Mouse (Mus musculus): ENCODE data around the gene Plgrkt. TPM values are rescaled to one million over a fixed set of nuclear protein-coding genes. Genes with fewer than 3 reads are reported as not detected.
A peak's percentile ranks its signal among the peaks of the same experiment; 100 is the strongest.

The Plgrkt gene
- polyA plus RNA-seq, 1 experiment from 2014 or later, result 90.5 TPM

GRCm38 (mm10) chr19:29345636-29346035, 21.6 kb downstream of the Plgrkt start:
- WGBS, result 81% methylated on average over 6 of the region's 6 CpGs
- Histone ChIP-seq H3K4me1 (ENCODE audit: control insufficient read depth, insufficient read depth, low read length) (no peaks in the 10 kb centered on the region), H3K27ac (ENCODE audit: low read depth, low read length) (no peak overlapping the region), H3K27me3 (ENCODE audit: control insufficient read depth, insufficient read depth, low read length) (no peaks in the 10 kb centered on the region), H3K4me3 (ENCODE audit: low read depth, low read length) (no peak overlapping the region), H3K4me2 (ENCODE audit: low read depth, low read length) (no peak overlapping the region), H3K9me3 (ENCODE audit: control insufficient read depth, low read length) (no peaks in the 10 kb centered on the region), H3K36me3 (ENCODE audit: control insufficient read depth, insufficient read depth, low read length) (no peaks in the 10 kb centered on the region), H3K9ac (replicated peaks; ENCODE audit: low read depth, low read length) (no peak overlapping the region)
- no peak for ATAC-seq (ENCODE audit: low read depth)

- Histone ChIP-seq H3K4me1 (ENCODE audit: control insufficient read depth, insufficient read depth, low read length) (no peaks in the 10 kb centered on the region), H3K4me3 (ENCODE audit: low read depth, low read length) (no peak overlapping the region), H3K27ac (ENCODE audit: low read depth, low read length) (no peak overlapping the region), H3K36me3 (ENCODE audit: control insufficient read depth, insufficient read depth, low read length) (no peaks in the 10 kb centered on the region), H3K9ac (replicated peaks; ENCODE audit: low read depth, low read length) (no peak overlapping the region), H3K4me2 (ENCODE audit: low read depth, low read length) (no peak overlapping the region), H3K9me3 (ENCODE audit: control insufficient read depth, low read length) (no peaks in the 10 kb centered on the region), H3K27me3 (ENCODE audit: control insufficient read depth, insufficient read depth, low read length) (no peaks in the 10 kb centered on the region)
- no peak for ATAC-seq (ENCODE audit: low read depth)
Observed at GRCm38 (mm10) chr19:29344868-29345267, 22.3 kb downstream of the Plgrkt start.

DNA sequence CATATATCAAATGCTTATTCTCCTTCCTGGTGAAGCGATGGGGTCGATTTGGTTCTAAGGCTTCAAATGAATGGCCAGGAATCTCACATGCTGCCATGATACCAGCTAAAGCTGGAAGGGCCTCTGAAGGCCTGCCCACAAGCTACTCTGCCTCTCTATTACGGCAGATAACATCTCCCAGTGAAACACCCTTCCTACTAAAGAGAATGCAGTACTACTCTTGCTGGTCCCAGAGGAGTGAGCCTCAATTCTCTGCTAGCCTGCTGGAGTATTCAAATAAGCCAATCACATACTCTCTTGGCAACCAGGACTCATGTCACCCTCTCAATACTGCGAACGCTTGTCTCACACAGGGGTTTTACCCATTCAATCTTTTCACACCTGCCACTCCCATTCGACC, 24.9 kb downstream of the Plgrkt start:
- no peak for ATAC-seq (ENCODE audit: low read depth)
- WGBS, result 90% methylated on average over 6 of the region's 6 CpGs
- Histone ChIP-seq H3K27ac (ENCODE audit: low read depth, low read length) (no peak overlapping the region), H3K9me3 (ENCODE audit: control insufficient read depth, low read length) (no peaks in the 10 kb centered on the region), H3K27me3 (ENCODE audit: control insufficient read depth, insufficient read depth, low read length) (no peaks in the 10 kb centered on the region), H3K9ac (replicated peaks; ENCODE audit: low read depth, low read length) (no peak overlapping the region), H3K4me2 (ENCODE audit: low read depth, low read length) (no peak overlapping the region), H3K4me1 (ENCODE audit: control insufficient read depth, insufficient read depth, low read length) (no peaks in the 10 kb centered on the region), H3K36me3 (ENCODE audit: control insufficient read depth, insufficient read depth, low read length) (no peaks in the 10 kb centered on the region), H3K4me3 (ENCODE audit: low read depth, low read length) (no peak overlapping the region)

DNA sequence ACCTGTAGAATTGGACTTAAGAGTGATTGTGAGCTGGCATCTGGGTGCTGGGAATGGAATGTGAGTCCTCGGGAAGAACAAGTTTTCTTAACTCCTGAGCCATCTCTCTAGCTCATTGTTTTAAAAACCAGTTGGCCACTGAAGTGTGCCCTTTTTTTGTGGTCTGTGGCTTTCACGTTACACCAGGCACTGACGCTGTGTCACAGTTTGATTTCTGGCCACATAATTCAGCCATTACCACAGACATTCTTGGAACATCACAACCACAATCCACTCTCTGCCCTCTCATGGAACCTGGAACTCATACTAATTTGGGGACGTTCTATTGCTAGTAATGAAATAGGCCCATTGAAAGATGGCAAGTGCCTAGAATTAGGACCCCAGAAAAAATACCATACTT, 26.2 kb downstream of the Plgrkt start:
- H3K27me3 ChIP-seq (ENCODE audit: control insufficient read depth, insufficient read depth, low read length), result no peaks in the 10 kb centered on the region
- H3K9ac ChIP-seq (replicated peaks; ENCODE audit: low read depth, low read length), result no peak overlapping the region
- H3K4me2 ChIP-seq (ENCODE audit: low read depth, low read length), result no peak overlapping the region
- no peaks in the 10 kb centered on the region for H3K4me1 ChIP-seq (ENCODE audit: control insufficient read depth, insufficient read depth, low read length)
- no peak overlapping the region for H3K4me3 ChIP-seq (ENCODE audit: low read depth, low read length)
- no peak overlapping the region for H3K27ac ChIP-seq (ENCODE audit: low read depth, low read length)
- 76% methylated on average over 4 of the region's 4 CpGs for WGBS
- H3K9me3 ChIP-seq (ENCODE audit: control insufficient read depth, low read length), result no peaks in the 10 kb centered on the region
- ATAC-seq (ENCODE audit: low read depth), result no peak
- no peaks in the 10 kb centered on the region for H3K36me3 ChIP-seq (ENCODE audit: control insufficient read depth, insufficient read depth, low read length)

- Histone ChIP-seq H3K36me3 (ENCODE audit: control insufficient read depth, insufficient read depth, low read length) (no peaks in the 10 kb centered on the region), H3K4me1 (ENCODE audit: control insufficient read depth, insufficient read depth, low read length) (0 out of 2 replicates have a peak, but pooled peaks cover 6% of the 10 kb centered on the region), H3K4me3 (ENCODE audit: low read depth, low read length) (no peak overlapping the region), H3K27ac (ENCODE audit: low read depth, low read length) (no peak overlapping the region), H3K9ac (replicated peaks; ENCODE audit: low read depth, low read length) (no peak overlapping the region), H3K27me3 (ENCODE audit: control insufficient read depth, insufficient read depth, low read length) (no peaks in the 10 kb centered on the region), H3K4me2 (ENCODE audit: low read depth, low read length) (no peak overlapping the region), H3K9me3 (ENCODE audit: control insufficient read depth, low read length) (no peaks in the 10 kb centered on the region)
- 88% methylated on average over 2 of the region's 2 CpGs for WGBS
- ATAC-seq (ENCODE audit: low read depth), result no peak
Observed at GRCm38 (mm10) chr19:29336624-29337023, 30.6 kb downstream of the Plgrkt start.

GRCm38 (mm10) chr19:29334068-29334745, 33.0 kb downstream of the Plgrkt start, which contains the start of gene Rln1:
Gene Rln1, minus strand, starts transcription at chr19:29334670.
- peak within 1 kb of the TSS; percentile 64 for H3K4me2 ChIP-seq (ENCODE audit: low read depth, low read length)
- ATAC-seq (ENCODE audit: low read depth), result peak; percentile 85
- H3K27me3 ChIP-seq (ENCODE audit: control insufficient read depth, insufficient read depth, low read length), result no peaks in the 10 kb centered on the region
- H3K27ac ChIP-seq (ENCODE audit: low read depth, low read length), result no peak within 1 kb of the TSS
- no peaks in the 10 kb centered on the region for H3K36me3 ChIP-seq (ENCODE audit: control insufficient read depth, insufficient read depth, low read length)
- no peaks in the 10 kb centered on the region for H3K9me3 ChIP-seq (ENCODE audit: control insufficient read depth, low read length)
- peak within 1 kb of the TSS; percentile 43 for H3K4me3 ChIP-seq (ENCODE audit: low read depth, low read length)
- 3% methylated on average over 23 of the region's 23 CpGs for WGBS
- 0 out of 2 replicates have a peak, but pooled peaks cover 6% of the 10 kb centered on the region for H3K4me1 ChIP-seq (ENCODE audit: control insufficient read depth, insufficient read depth, low read length)
- peak within 1 kb of the TSS; percentile 55 for H3K9ac ChIP-seq (replicated peaks; ENCODE audit: low read depth, low read length)

DNA sequence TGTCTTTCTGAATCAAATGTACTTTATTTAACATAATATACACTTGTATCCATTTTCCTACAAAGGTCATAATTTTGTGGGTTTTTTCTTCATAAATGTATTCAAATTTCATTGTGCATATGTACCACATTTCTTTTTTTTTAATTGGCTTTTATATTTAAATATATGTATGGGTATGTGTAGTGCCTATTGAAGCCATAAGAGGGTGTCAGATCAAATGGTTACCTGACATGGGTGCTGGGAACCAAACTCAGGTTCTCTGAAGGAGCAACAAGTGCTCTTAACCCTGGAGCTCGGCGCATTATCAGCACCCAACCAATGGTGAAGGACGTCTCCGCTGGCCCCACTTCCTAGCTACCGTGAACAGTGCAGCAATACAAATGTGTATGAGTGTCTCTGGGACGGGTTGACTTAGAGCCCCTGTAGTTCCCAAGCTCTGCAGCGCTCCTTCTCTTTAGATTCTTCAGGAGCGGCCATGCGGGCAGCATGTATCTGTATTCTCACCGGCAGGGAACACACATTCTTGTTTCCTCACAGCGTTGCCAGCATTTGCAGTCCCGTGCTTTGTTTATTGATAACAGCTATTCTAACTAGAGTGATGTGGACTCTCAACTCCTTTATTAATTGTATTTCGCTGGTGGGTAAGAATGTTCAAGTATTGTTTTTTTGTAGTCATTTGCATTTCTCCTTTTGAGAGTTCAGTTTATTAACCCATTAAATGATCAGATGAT, 40.2 kb downstream of the Plgrkt start:
- Histone ChIP-seq H3K36me3 (ENCODE audit: control insufficient read depth, insufficient read depth, low read length) (no peaks in the 10 kb centered on the region), H3K9me3 (ENCODE audit: control insufficient read depth, low read length) (no peaks in the 10 kb centered on the region), H3K9ac (replicated peaks; ENCODE audit: low read depth, low read length) (no peak overlapping the region), H3K4me1 (ENCODE audit: control insufficient read depth, insufficient read depth, low read length) (no peaks in the 10 kb centered on the region), H3K27me3 (ENCODE audit: control insufficient read depth, insufficient read depth, low read length) (no peaks in the 10 kb centered on the region), H3K27ac (ENCODE audit: low read depth, low read length) (no peak overlapping the region), H3K4me3 (ENCODE audit: low read depth, low read length) (no peak overlapping the region), H3K4me2 (ENCODE audit: low read depth, low read length) (no peak overlapping the region)
- WGBS, result 83% methylated on average over 13 of the region's 13 CpGs
- ATAC-seq (ENCODE audit: low read depth), result no peak

DNA sequence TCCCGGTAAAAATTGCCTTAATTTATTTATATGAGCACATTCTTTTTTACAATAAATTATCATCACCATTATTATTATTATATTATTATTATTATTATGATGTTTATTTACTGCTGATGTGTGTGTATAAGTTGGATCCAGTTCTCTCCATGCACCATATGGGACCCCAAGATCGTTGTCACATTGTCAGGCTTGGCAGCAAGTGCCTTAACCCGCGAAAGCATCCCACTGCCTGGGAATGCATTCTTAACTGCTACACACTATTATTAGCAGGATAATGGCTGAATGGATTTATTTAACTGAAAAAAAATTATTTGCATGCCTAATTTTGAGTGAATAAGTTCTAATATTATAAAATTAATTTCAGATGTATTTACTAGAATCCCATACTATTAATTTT, 40.8 kb downstream of the Plgrkt start:
- Histone ChIP-seq H3K4me3 (ENCODE audit: low read depth, low read length) (no peak overlapping the region), H3K4me1 (ENCODE audit: control insufficient read depth, insufficient read depth, low read length) (no peaks in the 10 kb centered on the region), H3K36me3 (ENCODE audit: control insufficient read depth, insufficient read depth, low read length) (no peaks in the 10 kb centered on the region), H3K9me3 (ENCODE audit: control insufficient read depth, low read length) (no peaks in the 10 kb centered on the region), H3K4me2 (ENCODE audit: low read depth, low read length) (no peak overlapping the region), H3K9ac (replicated peaks; ENCODE audit: low read depth, low read length) (no peak overlapping the region), H3K27me3 (ENCODE audit: control insufficient read depth, insufficient read depth, low read length) (no peaks in the 10 kb centered on the region), H3K27ac (ENCODE audit: low read depth, low read length) (no peak overlapping the region)
- 89% methylated on average over 4 of the region's 4 CpGs for WGBS
- no peak for ATAC-seq (ENCODE audit: low read depth)

GRCm38 (mm10) chr19:29325852-29326180, 41.4 kb downstream of the Plgrkt start:
- Histone ChIP-seq H3K9me3 (ENCODE audit: control insufficient read depth, low read length) (no peaks in the 10 kb centered on the region), H3K9ac (replicated peaks; ENCODE audit: low read depth, low read length) (no peak overlapping the region)

More at GRCm38 (mm10) chr19:29325852-29326180, 41.4 kb downstream of the Plgrkt start:
- Histone ChIP-seq H3K36me3 (ENCODE audit: control insufficient read depth, insufficient read depth, low read length) (no peaks in the 10 kb centered on the region), H3K27ac (ENCODE audit: low read depth, low read length) (no peak overlapping the region), H3K4me1 (ENCODE audit: control insufficient read depth, insufficient read depth, low read length) (no peaks in the 10 kb centered on the region), H3K4me3 (ENCODE audit: low read depth, low read length) (no peak overlapping the region), H3K4me2 (ENCODE audit: low read depth, low read length) (no peak overlapping the region), H3K27me3 (ENCODE audit: control insufficient read depth, insufficient read depth, low read length) (no peaks in the 10 kb centered on the region)
- ATAC-seq (ENCODE audit: low read depth), result no peak
- 72% methylated on average over 9 of the region's 9 CpGs for WGBS

Data from neural tube, embryonic 14.5 days (tissue).